Mouse (Mus musculus) thymus, postnatal 10 days (tissue): ENCODE data around the gene Epgn.

Experiments
- DNase-seq, 2 experiments: peaks; one replicate each; pipeline ENCODE4 v3.0.0; 2021; ENCODE audit warnings: low spot score in 2 of 2

Epgn gene

DNA sequence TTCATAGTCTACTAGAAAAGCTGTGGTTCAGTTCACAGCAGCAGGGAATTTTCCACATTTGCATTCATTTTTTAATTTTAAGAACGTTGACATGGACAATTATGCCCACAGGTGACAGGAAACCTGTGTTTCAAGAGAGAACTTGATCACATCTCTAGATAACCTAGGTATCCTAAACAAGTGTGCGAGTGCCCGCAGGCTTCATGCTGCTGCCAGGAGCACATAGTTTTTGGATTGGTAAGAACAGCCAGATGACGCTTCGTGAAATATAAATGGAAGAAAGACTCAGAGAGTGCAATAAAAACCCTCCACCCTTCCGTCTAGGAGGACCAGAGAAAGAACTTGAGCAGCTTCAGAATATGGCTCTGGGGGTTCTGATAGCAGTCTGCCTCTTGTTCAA is at the start of gene Epgn:
Gene Epgn (plus strand): TSS at position 301 of the 400 bp plus-strand sequence.
- DNase-seq, result no peak

- no peak for DNase-seq
These were observed 47.0 kb upstream of the Epgn start for GRCm38 (mm10) chr5:90980297-90980696.

- no peak for DNase-seq
These were observed 39.7 kb upstream of the Epgn start for GRCm38 (mm10) chr5:90987605-90988004.

- DNase-seq, result no peak
These were observed 39.1 kb upstream of the Epgn start for GRCm38 (mm10) chr5:90988149-90988548.

GRCm38 (mm10) chr5:90988592-90988991 is 38.7 kb upstream of the Epgn start:
- no peak for DNase-seq

DNA sequence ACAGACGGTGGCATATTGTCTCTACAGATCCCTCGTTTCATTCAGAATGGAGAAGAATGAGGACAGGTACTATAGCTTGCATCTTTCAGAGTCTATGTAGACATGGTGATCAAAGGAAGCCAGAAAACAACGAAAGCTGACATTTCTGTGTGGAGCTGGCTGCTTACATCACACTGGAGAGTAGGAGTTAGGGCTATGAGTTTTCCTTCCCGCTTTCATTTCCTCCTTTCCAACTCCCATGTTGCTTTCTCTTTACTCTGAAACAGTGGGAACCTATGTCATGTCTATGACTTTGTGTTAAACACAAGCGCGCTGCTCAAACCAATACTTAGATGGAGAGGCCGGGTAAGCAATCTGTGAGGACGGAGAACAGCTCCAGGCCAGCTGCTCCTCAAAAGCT is 27.3 kb upstream of the Epgn start:
- no peak for DNase-seq

- DNase-seq, result no peak
These were observed 12.0 kb upstream of the Epgn start for GRCm38 (mm10) chr5:91015216-91015615.

- DNase-seq, result no peak
These were observed 4.2 kb upstream of the Epgn start for GRCm38 (mm10) chr5:91023114-91023513.

GRCm38 (mm10) chr5:91027840-91028239 is 576 bp downstream of the Epgn start:
- no peak for DNase-seq

GRCm38 (mm10) chr5:91030629-91031028 is 3.4 kb downstream of the Epgn start:
- DNase-seq, result no peak

GRCm38 (mm10) chr5:91035341-91035740 is 8.1 kb downstream of the Epgn start:
- DNase-seq, result no peak

DNA sequence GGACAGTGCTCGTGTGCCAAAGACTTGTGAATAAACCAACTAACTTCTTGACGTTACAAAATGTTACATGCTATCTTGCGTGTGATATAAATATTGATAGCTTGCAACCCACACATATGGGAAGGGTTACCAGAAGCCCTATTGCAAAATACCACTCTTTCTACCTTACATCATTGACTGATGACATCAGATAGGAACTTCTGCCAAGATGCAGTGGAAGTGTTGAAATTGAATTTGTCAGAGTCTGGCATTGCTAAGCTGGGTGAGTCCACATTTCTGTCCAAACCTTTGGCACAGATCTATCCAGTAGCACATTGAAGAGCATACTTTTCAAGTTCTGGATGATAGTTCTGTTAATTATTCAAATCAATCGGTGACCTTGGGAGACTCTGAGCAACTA is 9.4 kb downstream of the Epgn start:
- no peak for DNase-seq

GRCm38 (mm10) chr5:91037756-91038155 is 10.5 kb downstream of the Epgn start:
- DNase-seq, result no peak

GRCm38 (mm10) chr5:91038547-91038946 is 11.3 kb downstream of the Epgn start:
- DNase-seq, result no peak

- DNase-seq, result no peak
These were observed 11.7 kb downstream of the Epgn start for GRCm38 (mm10) chr5:91038963-91039362.

GRCm38 (mm10) chr5:91047987-91048386 is 20.7 kb downstream of the Epgn start:
- no peak for DNase-seq

DNA sequence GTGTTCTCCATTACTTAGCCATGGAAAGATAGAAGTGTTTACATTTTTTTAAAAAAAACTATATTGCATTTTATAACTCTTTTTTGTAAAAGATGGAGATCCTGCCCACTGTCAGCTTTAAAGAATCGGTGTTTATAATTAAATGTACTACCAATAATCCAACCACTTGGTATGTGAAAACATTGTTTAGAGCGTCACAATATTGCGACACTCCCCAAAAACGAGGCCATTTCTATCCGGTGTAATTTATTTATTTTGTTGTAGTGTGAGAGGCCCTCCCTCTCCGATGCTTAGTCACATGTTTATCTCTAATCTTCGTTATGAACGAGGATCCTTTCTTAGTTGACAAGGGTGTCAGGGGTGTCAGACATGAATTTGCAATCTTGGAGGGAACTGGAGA is 21.1 kb downstream of the Epgn start:
- DNase-seq, result no peak

- no peak for DNase-seq
These were observed 45.1 kb downstream of the Epgn start for GRCm38 (mm10) chr5:91072340-91072739.

- DNase-seq, result no peak
These were observed 46.4 kb downstream of the Epgn start for GRCm38 (mm10) chr5:91073626-91074025.

- DNase-seq, result no peak
These were observed 46.8 kb downstream of the Epgn start for GRCm38 (mm10) chr5:91074026-91074425.

- DNase-seq, result no peak
These were observed 47.2 kb downstream of the Epgn start, which contains the start of gene Ereg for GRCm38 (mm10) chr5:91074450-91074950. TSS of gene Ereg (plus strand) at chr5:91074622.

GRCm38 (mm10) chr5:91075021-91075420 is 47.8 kb downstream of the Epgn start:
- no peak for DNase-seq

DNA sequence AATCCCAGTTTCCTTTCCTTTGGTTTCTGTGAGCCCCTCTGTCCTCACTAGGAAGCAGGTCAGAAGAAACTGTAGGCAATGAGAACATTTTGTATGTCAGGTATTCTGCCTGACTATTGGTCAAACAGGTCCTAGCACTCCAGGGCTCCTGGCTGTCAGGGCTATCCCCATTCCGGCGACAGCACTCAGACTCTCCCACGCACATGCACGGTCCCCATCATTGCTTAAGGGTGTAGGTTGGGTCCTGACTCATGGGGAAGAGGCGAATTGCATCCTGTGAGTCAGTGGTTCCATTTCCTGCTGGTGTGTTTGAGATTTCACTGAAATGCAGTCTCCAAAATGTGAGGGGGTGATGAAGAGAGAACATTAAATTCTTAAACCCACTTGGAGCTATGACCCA is 55.8 kb downstream of the Epgn start:
- DNase-seq, result no peak
